Mouse (Mus musculus) lung, adult 2 months (tissue): ENCODE data around the gene Plcb3.
A peak's percentile ranks its signal among the peaks of the same experiment; 100 is the strongest.

ENCODE experiments used
- CTCF ChIP-seq: fragments of 200-500 bp; IDR thresholded peaks from 2 replicates; pipeline ENCODE4 v1.5.1; 2011; ENCODE audit warnings: mild to moderate bottlenecking, low read length, control low read depth; ENCODE audit not compliant: insufficient read depth
- POLR2A ChIP-seq: fragments of 200-500 bp; IDR thresholded peaks from 2 replicates; pipeline ENCODE4 v1.6.1; 2011; ENCODE audit warnings: low read depth, mild to moderate bottlenecking, control low read depth, low read length, borderline replicate concordance; ENCODE audit errors: extremely low read depth

DNA sequence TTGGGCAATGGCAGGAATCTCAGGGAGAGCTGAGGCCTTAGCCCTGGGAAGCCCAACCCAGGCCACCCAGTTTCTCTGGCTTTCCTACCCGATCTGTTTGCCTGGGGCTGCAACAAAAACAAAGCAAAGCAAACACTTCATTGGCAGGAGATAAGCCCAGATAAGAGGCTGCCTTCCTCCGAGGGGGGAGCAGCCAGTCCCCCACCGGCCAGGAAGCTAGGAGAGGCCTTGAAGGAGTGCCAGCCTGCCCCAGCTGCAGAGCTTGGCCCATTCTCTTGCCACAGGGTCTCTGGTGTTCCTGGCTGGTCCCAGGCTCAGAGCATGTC is 23.6 kb downstream of the Plcb3 start:
- TF ChIP-seq POLR2A (peak; percentile 85; the same call in 1 of the 2 replicates), CTCF (no peak)
